Mouse (Mus musculus): ENCODE data around the gene Fcor.

The Fcor gene

GRCm38 (mm10) chr8:3671980-3672491, at the start of gene Fcor:
Gene Fcor (minus strand): TSS chr8:3672362.
- DNase-seq (ENCODE audit: low spot score), result peak; percentile 81

- DNase-seq (ENCODE audit: low spot score), result no peak
Observed at GRCm38 (mm10) chr8:3721041-3721440, 48.9 kb upstream of the Fcor start.

- no peak for DNase-seq (ENCODE audit: low spot score)
Observed at GRCm38 (mm10) chr8:3720551-3720950, 48.4 kb upstream of the Fcor start, which contains the start of gene Clec4g. Gene Clec4g (minus strand): TSS chr8:3720651.

- DNase-seq (ENCODE audit: low spot score), result peak; percentile 70
Observed at GRCm38 (mm10) chr8:3718559-3718958, 46.4 kb upstream of the Fcor start.

- no peak for DNase-seq (ENCODE audit: low spot score)
Observed at GRCm38 (mm10) chr8:3717321-3717954, 45.3 kb upstream of the Fcor start.

GRCm38 (mm10) chr8:3711646-3712045, 39.5 kb upstream of the Fcor start:
- no peak for DNase-seq (ENCODE audit: low spot score)

- DNase-seq (ENCODE audit: low spot score), result no peak
Observed at GRCm38 (mm10) chr8:3710312-3710711, 38.1 kb upstream of the Fcor start.

GRCm38 (mm10) chr8:3707611-3708010, 35.4 kb upstream of the Fcor start:
- DNase-seq (ENCODE audit: low spot score), result no peak

- DNase-seq (ENCODE audit: low spot score), result no peak
Observed at GRCm38 (mm10) chr8:3705711-3706110, 33.5 kb upstream of the Fcor start.

- DNase-seq (ENCODE audit: low spot score), result no peak
Observed at GRCm38 (mm10) chr8:3701491-3701890, 29.3 kb upstream of the Fcor start.

GRCm38 (mm10) chr8:3694121-3694520, 22.0 kb upstream of the Fcor start, which contains the start of gene Fcer2a:
Gene Fcer2a (minus strand): TSS chr8:3694175.
- no peak for DNase-seq (ENCODE audit: low spot score)

- no peak for DNase-seq (ENCODE audit: low spot score)
Observed at GRCm38 (mm10) chr8:3690774-3691173, 18.6 kb upstream of the Fcor start.

GRCm38 (mm10) chr8:3687537-3687936, 15.4 kb upstream of the Fcor start:
- DNase-seq (ENCODE audit: low spot score), result no peak

GRCm38 (mm10) chr8:3685422-3685821, 13.3 kb upstream of the Fcor start:
- DNase-seq (ENCODE audit: low spot score), result no peak

- DNase-seq (ENCODE audit: low spot score), result no peak
Observed at GRCm38 (mm10) chr8:3684530-3684929, 12.4 kb upstream of the Fcor start.

- no peak for DNase-seq (ENCODE audit: low spot score)
Observed at GRCm38 (mm10) chr8:3683408-3684176, 11.4 kb upstream of the Fcor start.

- DNase-seq (ENCODE audit: low spot score), result no peak
Observed at GRCm38 (mm10) chr8:3682435-3682834, 10.3 kb upstream of the Fcor start.

- no peak for DNase-seq (ENCODE audit: low spot score)
Observed at GRCm38 (mm10) chr8:3679656-3680055, 7.5 kb upstream of the Fcor start.

GRCm38 (mm10) chr8:3679236-3679635, 7.1 kb upstream of the Fcor start:
- DNase-seq (ENCODE audit: low spot score), result no peak

GRCm38 (mm10) chr8:3678831-3679230, 6.7 kb upstream of the Fcor start:
- DNase-seq (ENCODE audit: low spot score), result no peak

GRCm38 (mm10) chr8:3676993-3677579, 4.9 kb upstream of the Fcor start:
- DNase-seq (ENCODE audit: low spot score), result no peak

- DNase-seq (ENCODE audit: low spot score), result peak; percentile 93
Observed at GRCm38 (mm10) chr8:3676131-3676992, 4.2 kb upstream of the Fcor start, which contains the start of gene Trappc5. Gene Trappc5 (plus strand): TSS chr8:3676299.

Data from ovary, postnatal 36 days (tissue).